Mouse (Mus musculus) bone marrow, adult 2 months (tissue): ENCODE measurements around the gene Gpr65.
"Not testable (repeated sequence)": the region's sequence is repeated elsewhere in the genome, so short reads cannot be mapped to it uniquely, and the experiment has no call there.

Experiments
- CTCF ChIP-seq: fragments of 200-500 bp; IDR thresholded peaks from 2 replicates; pipeline ENCODE4 v1.5.1; 2011; ENCODE audit warnings: low read length, control low read depth; ENCODE audit not compliant: control insufficient read depth, insufficient read depth
- POLR2A ChIP-seq: fragments of 200-500 bp; IDR thresholded peaks from 2 replicates; pipeline ENCODE4 v1.6.1; 2011; ENCODE audit warnings: low read depth, mild to moderate bottlenecking, control low read depth, low read length, borderline replicate concordance; ENCODE audit not compliant: control insufficient read depth

DNA sequence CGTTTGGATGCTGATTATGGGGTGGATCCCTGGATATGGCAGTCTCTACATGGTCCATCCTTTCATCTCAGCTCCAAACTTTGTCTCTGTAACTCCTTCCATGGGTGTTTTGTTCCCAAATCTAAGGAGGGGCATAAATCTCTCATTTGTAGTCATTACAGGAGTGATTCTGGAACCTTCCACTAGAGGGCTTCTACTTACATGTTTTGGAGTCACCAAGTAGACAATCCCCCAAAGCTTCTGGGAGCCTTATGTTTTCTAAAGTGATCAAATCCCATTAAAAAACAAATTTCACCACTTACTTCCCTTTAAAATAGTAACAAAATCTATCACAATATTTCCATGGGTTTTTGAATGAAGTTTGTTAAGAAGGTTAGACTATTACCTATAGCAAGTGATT lies 55.7 kb downstream of the Gpr65 start:
- TF ChIP-seq POLR2A, CTCF: not testable (repeated sequence)
